Mouse (Mus musculus) cerebellum, adult 11-12 months (tissue): Measurements from ENCODE around the gene Tub.

Source experiments
- DNase-seq: peaks from one replicate; pipeline ENCODE4 v3.0.0; 2022

The Tub gene

DNA sequence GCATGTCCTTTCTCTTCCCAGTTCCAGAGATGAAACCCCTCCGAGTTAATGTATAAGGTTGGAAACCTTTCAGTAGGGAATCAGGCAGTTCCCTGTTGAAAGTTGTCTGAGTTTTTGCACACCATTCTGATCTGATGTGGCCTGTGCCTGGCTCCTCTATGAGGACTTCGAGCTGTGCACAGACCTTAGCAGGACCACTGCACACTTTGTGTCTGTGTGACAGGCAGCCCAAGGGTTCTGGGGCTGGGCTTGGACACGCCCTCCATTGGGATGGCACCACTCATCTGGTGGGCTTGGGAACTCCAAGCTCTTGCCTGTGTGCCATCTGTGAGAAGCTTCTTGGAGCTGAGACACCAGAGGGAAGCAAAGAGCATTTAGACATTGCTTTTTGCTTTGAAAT is 81.2 kb downstream of the Tub start:
- DNase-seq, result peak; percentile 14

DNA sequence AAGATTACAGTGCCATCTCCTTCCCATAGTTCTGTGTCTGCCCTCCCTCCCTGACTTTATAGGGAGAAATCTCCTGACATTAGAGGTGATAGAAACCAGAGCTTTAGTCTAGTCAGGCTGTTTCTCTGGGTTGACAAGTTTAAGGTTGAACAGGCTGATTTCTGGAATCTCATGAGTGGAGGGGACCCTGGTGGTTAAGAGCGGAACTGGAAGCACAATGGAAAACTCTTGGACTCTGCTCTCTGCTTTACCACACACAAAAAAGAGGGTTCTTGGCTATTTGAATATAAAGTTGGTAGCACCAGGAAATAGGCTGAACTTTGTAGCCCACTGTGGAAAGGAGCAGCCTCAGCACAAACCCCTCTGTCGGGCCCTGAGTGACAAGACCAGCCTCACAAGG is 81.9 kb downstream of the Tub start:
- no peak for DNase-seq

DNA sequence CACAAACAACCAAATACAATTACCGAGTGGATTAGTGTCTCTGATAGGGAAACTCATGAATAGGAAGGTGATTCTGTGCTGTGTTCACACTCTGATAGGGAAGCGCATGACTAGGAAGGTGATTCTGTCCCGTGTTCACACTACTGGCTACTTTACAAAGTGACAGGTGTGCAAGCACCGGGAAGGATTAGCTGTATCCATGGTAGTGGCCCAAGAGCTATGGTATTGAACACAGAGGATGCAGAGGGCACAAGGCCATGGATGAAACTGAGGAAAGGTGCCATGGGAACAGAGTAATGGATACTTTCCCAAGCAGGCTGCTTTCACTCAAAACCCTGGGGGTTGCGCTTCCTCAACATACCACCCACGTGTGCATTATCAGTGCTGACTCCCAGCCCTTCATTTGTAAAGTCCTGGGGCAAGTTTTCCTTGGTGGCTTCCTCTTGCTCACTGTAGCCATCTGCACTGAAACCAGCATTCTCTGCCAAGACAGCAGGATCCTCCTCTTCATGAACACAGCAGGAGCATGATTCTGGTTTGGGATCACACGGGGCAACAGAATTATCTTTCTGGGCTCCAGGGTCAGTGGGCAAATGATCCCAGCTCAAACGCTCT is 88.1 kb downstream of the Tub start:
- peak; percentile 81 for DNase-seq

DNA sequence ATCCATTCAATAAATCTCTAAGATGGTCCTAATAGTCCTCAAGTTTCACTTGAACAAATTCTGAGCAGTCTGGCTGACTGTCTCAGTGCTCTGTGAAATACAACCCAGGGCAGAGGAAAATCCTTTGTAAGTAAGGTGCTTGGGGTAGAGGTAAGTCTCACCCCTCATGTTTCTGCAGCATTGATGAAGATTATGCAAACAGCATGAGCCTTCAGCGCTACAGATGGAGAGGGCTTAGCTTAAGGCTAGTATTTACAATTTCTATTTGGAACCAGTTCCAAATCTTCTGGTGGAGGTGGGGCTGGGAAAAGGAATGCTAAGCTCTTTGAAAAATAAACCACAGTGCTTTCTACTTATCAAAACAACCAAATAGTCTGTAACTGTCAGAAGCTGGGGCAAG is 88.8 kb downstream of the Tub start:
- no peak for DNase-seq

DNA sequence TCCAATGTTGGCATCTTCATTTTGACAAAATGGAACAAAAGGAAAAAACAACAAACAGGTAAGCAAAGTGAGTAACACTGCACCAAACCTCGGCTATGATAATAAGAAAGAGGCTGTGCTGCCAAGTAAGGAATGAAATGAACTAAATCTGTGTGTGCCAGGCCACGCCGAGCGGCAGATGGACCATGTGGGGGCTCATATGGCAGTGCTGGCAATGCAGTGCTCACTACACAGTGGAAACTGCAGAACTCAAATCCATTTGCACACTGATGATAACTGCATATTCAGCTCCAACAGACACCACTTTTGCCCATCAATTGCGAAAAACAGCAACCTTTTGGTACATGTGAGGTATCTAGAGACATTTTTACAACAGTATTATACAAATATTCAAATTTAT is 89.3 kb downstream of the Tub start:
- peak; percentile 96 for DNase-seq

DNA sequence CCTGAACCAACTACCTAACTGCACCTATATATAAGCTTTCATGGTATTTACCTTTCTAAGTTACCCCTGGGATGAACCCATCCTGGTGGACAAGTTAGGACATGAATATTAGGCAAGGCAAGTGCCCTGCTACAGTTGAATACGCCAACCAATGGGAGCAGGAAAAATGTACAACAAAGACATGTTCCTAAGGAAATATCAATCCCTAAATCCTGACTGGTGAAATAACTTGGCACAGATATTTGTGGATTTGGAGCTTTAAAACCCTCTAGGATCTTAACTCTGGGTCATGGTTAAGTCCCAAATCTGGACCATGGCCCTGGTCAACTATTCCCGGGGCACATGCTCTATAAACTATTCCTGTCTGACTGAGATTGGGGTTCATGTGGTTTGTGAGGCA is 95.7 kb downstream of the Tub start:
- DNase-seq, result no peak

DNA sequence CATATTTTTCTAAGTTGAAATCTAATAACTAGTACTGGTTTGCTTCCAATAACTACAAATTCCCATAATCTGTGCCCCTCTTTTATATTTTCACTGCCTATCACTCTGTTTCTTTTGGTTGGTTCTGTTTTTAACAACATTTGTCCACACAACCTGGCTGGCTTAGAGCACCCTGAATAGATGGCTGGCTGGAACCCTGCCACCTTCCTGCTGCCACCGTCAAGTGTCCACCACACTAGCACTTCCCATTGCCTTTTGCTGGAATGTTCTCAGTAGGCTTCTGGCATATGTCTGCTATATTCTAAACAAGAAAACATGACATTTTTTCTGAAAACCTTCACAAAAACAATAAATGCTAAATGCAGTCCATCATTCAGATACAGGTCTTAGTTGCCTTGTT is 100.7 kb downstream of the Tub start:
- peak; percentile 89 for DNase-seq

DNA sequence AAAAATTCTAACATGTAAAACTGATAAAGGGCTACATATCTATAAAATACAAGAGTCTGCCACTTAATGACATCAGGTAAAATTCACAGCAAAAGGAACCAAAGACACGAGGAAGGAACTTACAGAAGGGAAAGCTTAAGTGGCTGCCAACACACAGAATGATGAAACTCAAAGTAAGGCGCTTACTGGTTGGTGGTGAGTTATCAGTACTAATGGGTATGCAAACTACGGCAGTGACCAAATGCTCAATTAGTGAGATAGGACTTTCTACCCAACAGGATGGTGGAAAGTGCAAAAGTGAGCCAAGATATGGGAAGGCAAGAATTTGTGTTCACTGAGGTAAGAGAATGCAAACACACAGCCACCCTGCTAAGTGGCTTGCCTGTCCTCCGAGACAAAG is 109.4 kb downstream of the Tub start:
- no peak for DNase-seq

DNA sequence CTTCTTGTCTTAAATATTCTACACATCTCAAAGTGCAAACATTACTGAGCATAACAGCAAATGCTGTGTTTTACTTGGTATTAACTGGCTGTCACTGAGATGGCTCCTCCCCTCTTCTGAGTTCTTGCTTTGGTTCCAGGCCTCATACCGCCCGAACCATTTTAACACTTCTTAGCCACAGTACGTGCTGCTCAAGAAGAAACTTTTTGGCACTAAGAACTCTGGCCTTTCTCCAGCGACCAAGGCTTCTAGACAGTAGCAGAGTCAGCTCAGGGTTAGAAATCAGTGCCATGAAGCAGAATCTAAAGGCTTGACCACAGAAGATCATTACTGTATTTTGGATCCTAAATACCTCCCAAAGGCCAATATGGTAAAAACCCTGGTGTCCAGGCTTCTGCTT is 119.5 kb downstream of the Tub start:
- no peak for DNase-seq

DNA sequence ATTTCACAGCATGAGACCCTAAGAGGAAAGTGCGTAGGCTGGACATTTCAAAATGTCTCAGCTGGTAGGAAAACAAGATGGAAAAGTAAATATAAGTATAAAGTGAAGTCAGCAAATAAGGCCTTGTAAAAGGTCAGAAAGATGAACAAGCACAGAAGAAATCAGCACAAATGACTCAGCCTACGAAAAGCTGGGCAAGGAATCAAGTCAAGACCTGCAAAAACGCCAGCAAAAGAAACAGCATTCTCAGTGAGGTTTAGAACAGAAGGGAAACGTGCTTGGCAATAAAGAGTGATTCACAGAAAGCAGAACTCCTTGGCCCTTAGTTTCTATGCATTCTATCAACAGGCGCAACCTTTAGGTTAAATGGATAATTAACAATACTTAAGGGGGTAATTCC is 122.2 kb downstream of the Tub start:
- DNase-seq, result no peak

DNA sequence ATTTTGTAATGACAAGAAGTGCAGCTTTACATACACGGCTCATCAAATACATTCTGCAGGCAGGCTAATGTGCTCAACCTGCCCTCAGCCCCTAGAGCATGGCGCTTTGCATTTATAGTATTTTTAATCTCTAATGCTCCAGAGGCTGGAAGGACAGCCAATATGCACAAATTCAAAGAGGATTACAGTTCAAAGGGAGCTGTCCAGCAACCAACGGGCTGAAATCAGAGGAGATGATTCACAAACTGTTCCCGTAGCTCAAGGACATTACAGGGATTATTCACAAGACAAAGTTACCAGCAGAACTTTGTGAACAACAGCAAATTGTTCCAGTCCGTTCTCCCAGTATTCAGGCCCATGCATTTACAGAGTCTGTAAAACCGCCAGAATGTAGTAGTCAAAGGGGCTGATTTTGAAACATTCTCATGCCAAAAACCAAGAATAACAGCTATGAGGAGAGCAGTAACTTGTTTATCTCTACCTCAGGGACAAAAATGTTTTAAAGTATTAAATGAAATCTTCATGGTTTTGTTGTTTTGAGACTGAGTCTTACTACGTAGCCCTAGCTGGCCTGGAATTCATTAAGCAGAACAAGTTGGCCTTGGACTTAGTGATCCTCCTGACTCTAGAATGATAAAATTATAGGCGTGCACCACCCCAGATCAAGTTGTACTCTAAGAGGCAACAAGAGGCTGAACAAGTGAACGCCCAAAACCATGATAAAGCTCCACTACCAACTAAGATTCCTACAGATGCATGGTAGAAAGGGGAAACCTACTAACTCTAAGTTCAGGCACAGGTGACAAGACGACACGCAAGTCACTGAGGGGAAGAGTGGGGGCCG is 132.4 kb downstream of the Tub start:
- DNase-seq, result no peak

DNA sequence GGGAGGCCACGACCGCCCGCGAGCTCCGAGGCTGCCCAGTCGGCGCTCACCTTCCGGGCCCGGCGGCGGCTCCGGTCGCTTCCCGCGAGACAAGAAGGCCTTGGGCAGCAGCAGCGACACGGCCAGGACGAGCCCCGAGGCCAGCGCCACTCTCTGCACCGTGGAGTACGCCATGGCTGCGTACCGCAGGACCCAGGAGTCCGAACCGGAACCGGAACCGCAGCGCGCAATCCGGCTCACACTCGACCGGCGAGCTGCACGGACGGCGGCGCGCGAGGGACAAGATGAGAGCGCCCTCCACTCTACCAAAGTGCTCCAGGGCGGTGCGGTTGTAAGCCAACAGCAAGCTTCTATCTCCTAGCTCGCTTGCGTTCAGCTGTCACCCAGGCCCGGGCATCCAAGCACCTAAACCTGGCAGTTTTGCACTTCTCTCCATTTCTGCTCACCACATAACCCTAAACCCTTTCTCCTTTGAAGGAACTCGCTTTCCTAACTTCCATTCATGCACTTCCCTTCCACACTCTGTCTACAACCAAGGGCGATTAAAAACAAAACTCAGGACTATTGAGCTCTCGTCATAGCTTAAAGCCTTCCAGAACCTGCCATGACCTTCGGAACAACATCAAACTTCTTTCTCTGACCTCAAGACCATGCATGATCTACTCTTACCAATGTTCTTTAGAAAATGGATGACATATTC is 133.1 kb downstream of the Tub start, which contains the start of gene Ric3:
Gene Ric3 (minus strand): TSS at position 219 of the 700 bp plus-strand sequence.
- peak; percentile 90 for DNase-seq

DNA sequence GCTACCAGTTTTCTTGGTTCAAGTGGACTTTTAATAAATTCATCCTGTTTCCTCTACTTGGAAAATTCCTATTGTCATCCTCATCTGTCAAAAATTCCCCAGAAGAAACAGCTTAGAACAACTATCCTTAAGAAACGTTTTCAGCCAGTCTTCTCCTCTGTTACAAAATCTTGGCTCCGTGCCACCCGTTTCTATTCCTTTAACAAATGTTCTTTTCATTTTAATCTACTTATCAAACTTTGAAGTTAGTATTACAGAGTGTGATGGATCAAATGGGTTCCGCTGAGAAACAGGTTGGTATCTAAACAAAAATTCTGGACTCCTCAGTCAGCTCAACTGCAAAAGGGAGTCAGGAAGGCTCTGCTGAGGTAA is 133.7 kb downstream of the Tub start:
- no peak for DNase-seq
